Mouse (Mus musculus) CH12.LX (cell line): Measurements from ENCODE around the gene Dip2b. TPM values are rescaled to one million over a fixed set of nuclear protein-coding genes. Genes with fewer than 3 reads are reported as not detected.

Experiments
- DNase-seq: peaks from one replicate; pipeline ENCODE4 v3.0.0-alpha.2; 2013; ENCODE audit errors: extremely low read depth
- H3K27ac ChIP-seq: 2 replicates; pipeline ENCODE4 v1.5.1; 2012; ENCODE audit warnings: low read depth, mild to moderate bottlenecking, control low read depth, moderate library complexity; ENCODE audit not compliant: insufficient read depth
- H3K27me3 ChIP-seq: replicated peaks from 2 replicates; pipeline ENCODE3; 2012; ENCODE audit warnings: inconsistent platforms
- H3K36me3 ChIP-seq, 2 experiments: replicated peaks in 1 of 2; 2 replicates each; pipeline versions ENCODE3 to v1.6.1; 2012; ENCODE audit warnings: inconsistent platforms in 1 of 2, low read length in 1 of 2, mild to moderate bottlenecking in 1 of 2, mixed read lengths in 1 of 2, moderate library complexity in 1 of 2; ENCODE audit not compliant: control insufficient read depth in 1 of 2, insufficient read depth in 1 of 2
- H3K4me1 ChIP-seq, 2 experiments: 2 replicates each; pipeline ENCODE4 v1.6.1; 2012; ENCODE audit warnings: inconsistent platforms in 1 of 2, moderate library complexity in 1 of 2; ENCODE audit not compliant: insufficient read depth in 2 of 2, control insufficient read depth in 1 of 2
- H3K4me2 ChIP-seq: 2 replicates; pipeline ENCODE4 v1.6.1; 2012; ENCODE audit warnings: low read depth, mild to moderate bottlenecking, control low read depth; ENCODE audit not compliant: poor library complexity, insufficient read depth, severe bottlenecking
- H3K4me3 ChIP-seq, 3 experiments: fragments of 150-350 bp in 1 of 3; sonication (generic) in 1 of 3; replicated peaks in 1 of 3; 2 replicates each; pipeline versions ENCODE3 to v1.5.1; 2011 to 2012; ENCODE audit warnings: low read depth in 2 of 3, low read length in 2 of 3, mild to moderate bottlenecking in 2 of 3, moderate library complexity in 2 of 3, control low read depth in 1 of 3, improper control_type of control experiment in 1 of 3, inconsistent platforms in 1 of 3, mixed read lengths in 1 of 3; ENCODE audit not compliant: poor library complexity in 1 of 3
- H3K79me2 ChIP-seq: replicated peaks from 2 replicates; pipeline ENCODE4 v1.6.1; 2012; ENCODE audit warnings: mild to moderate bottlenecking, moderate library complexity; ENCODE audit not compliant: control insufficient read depth, poor library complexity, insufficient read depth, severe bottlenecking; ENCODE audit errors: extremely low read depth
- H3K9ac ChIP-seq: 2 replicates; pipeline ENCODE4 v1.6.1; 2012; ENCODE audit warnings: low read depth, mild to moderate bottlenecking, control low read depth, moderate library complexity; ENCODE audit not compliant: insufficient read depth
- H3K9me3 ChIP-seq: replicated peaks from 2 replicates; pipeline ENCODE3; 2012; ENCODE audit warnings: low read length, inconsistent platforms, mixed read lengths
- BHLHE40 ChIP-seq: IDR thresholded peaks from 2 replicates; pipeline ENCODE4 v1.6.1; 2011; ENCODE audit warnings: mild to moderate bottlenecking, low read depth, low read length, improper control_type of control experiment
- CHD2 ChIP-seq: IDR thresholded peaks from 2 replicates; pipeline ENCODE4 v1.6.1; 2011; ENCODE audit warnings: low read length, improper control_type of control experiment
- CTCF ChIP-seq, 2 experiments: IDR thresholded peaks in 1 of 2; conservative IDR thresholded peaks in 1 of 2; 2 replicates each; pipeline ENCODE4 v1.5.1; 2011 to 2012; ENCODE audit warnings: low read depth in 2 of 2, low read length in 2 of 2, improper control_type of control experiment in 1 of 2, inconsistent platforms in 1 of 2, mild to moderate bottlenecking in 1 of 2, moderate library complexity in 1 of 2
- E2F4 ChIP-seq: IDR thresholded peaks from 2 replicates; pipeline ENCODE4 v1.6.1; 2011; ENCODE audit warnings: low read depth, low read length, improper control_type of control experiment; ENCODE audit not compliant: insufficient replicate concordance
- ELF1 ChIP-seq: IDR thresholded peaks from 2 replicates; pipeline ENCODE4 v1.6.1; 2014; ENCODE audit warnings: low read depth, mild to moderate bottlenecking, inconsistent platforms, low read length, improper control_type of control experiment
- EP300 ChIP-seq: IDR thresholded peaks from 2 replicates; pipeline ENCODE4 v1.6.1; 2011; ENCODE audit warnings: low read length, improper control_type of control experiment
- ETS1 ChIP-seq: conservative IDR thresholded peaks from 2 replicates; pipeline ENCODE4 v1.6.1; 2012; ENCODE audit warnings: low read depth, mild to moderate bottlenecking, inconsistent platforms, low read length, improper control_type of control experiment, moderate library complexity
- GABPA ChIP-seq: IDR thresholded peaks from 2 replicates; pipeline ENCODE4 v1.6.1; 2012; ENCODE audit warnings: low read depth, low read length, improper control_type of control experiment, inconsistent platforms; ENCODE audit not compliant: insufficient replicate concordance
- IRF4 ChIP-seq: IDR thresholded peaks from 2 replicates; pipeline ENCODE4 v1.6.1; 2014; ENCODE audit warnings: low read depth, mild to moderate bottlenecking, inconsistent platforms, low read length, improper control_type of control experiment
- KAT2A ChIP-seq: IDR thresholded peaks from 2 replicates; pipeline ENCODE4 v1.6.1; 2012; ENCODE audit warnings: low read length, improper control_type of control experiment, inconsistent platforms; ENCODE audit not compliant: insufficient replicate concordance
- MAZ ChIP-seq: IDR thresholded peaks from 2 replicates; pipeline ENCODE4 v1.6.1; 2012; ENCODE audit warnings: low read depth, mild to moderate bottlenecking, inconsistent platforms, low read length, improper control_type of control experiment, moderate library complexity
- MEF2A ChIP-seq: IDR thresholded peaks from 2 replicates; pipeline ENCODE4 v1.6.1; 2014; ENCODE audit warnings: low read depth, mild to moderate bottlenecking, inconsistent platforms, low read length, improper control_type of control experiment, borderline replicate concordance
- MXI1 ChIP-seq: IDR thresholded peaks from 2 replicates; pipeline ENCODE4 v1.6.1; 2011; ENCODE audit warnings: mild to moderate bottlenecking, low read depth, low read length, improper control_type of control experiment
- MYC ChIP-seq: IDR thresholded peaks from 2 replicates; pipeline ENCODE4 v1.6.1; 2011; ENCODE audit warnings: low read depth, mild to moderate bottlenecking, improper control_type of control experiment, low read length
- NELFE ChIP-seq: IDR thresholded peaks from 2 replicates; pipeline ENCODE4 v1.6.1; 2011; ENCODE audit warnings: low read depth, low read length, improper control_type of control experiment
- NRF1 ChIP-seq: IDR thresholded peaks from 2 replicates; pipeline ENCODE4 v1.6.1; 2014; ENCODE audit warnings: low read depth, mild to moderate bottlenecking, inconsistent platforms, low read length, improper control_type of control experiment, moderate library complexity
- POLR2A ChIP-seq: IDR thresholded peaks from 2 replicates; pipeline ENCODE4 v1.6.1; 2011; ENCODE audit warnings: low read depth, mild to moderate bottlenecking, improper control_type of control experiment, low read length
- POLR2AphosphoS2 ChIP-seq: IDR thresholded peaks from 2 replicates; pipeline ENCODE4 v1.6.1; 2011; ENCODE audit warnings: low read depth, low read length, improper control_type of control experiment
- RAD21 ChIP-seq: IDR thresholded peaks from 2 replicates; pipeline ENCODE4 v1.6.1; 2011; ENCODE audit warnings: low read depth, mild to moderate bottlenecking, low read length, improper control_type of control experiment, moderate library complexity
- RCOR1 ChIP-seq: conservative IDR thresholded peaks from 2 replicates; pipeline ENCODE4 v1.6.1; 2012; ENCODE audit warnings: low read depth, mild to moderate bottlenecking, inconsistent platforms, low read length, improper control_type of control experiment
- SIN3A ChIP-seq: IDR thresholded peaks from 2 replicates; pipeline ENCODE4 v1.6.1; 2012; ENCODE audit warnings: low read length, improper control_type of control experiment, inconsistent platforms
- SMC3 ChIP-seq: IDR thresholded peaks from 2 replicates; pipeline ENCODE4 v1.6.1; 2011; ENCODE audit warnings: low read depth, low read length, improper control_type of control experiment
- TBP ChIP-seq: conservative IDR thresholded peaks from 2 replicates; pipeline ENCODE4 v1.6.1; 2011; ENCODE audit warnings: low read depth, low read length, improper control_type of control experiment
- TCF12 ChIP-seq: IDR thresholded peaks from 2 replicates; pipeline ENCODE4 v1.6.1; 2014; ENCODE audit warnings: low read depth, mild to moderate bottlenecking, inconsistent platforms, low read length, improper control_type of control experiment
- UBTF ChIP-seq: IDR thresholded peaks from 2 replicates; pipeline ENCODE4 v1.6.1; 2012; ENCODE audit warnings: low read depth, mild to moderate bottlenecking, inconsistent platforms, low read length, improper control_type of control experiment, moderate library complexity
- USF1 ChIP-seq: IDR thresholded peaks from 2 replicates; pipeline ENCODE4 v1.6.1; 2014; ENCODE audit warnings: low read depth, mild to moderate bottlenecking, inconsistent platforms, low read length, improper control_type of control experiment
- ZC3H11A ChIP-seq: IDR thresholded peaks from 2 replicates; pipeline ENCODE4 v1.6.1; 2012; ENCODE audit warnings: low read depth, mild to moderate bottlenecking, inconsistent platforms, low read length, improper control_type of control experiment
- ZMIZ1 ChIP-seq: IDR thresholded peaks from 2 replicates; pipeline ENCODE4 v1.6.1; 2012; ENCODE audit warnings: low read depth, mild to moderate bottlenecking, inconsistent platforms, low read length, improper control_type of control experiment
- ZNF384 ChIP-seq: IDR thresholded peaks from 2 replicates; pipeline ENCODE4 v1.6.1; 2012; ENCODE audit warnings: low read depth, low read length, improper control_type of control experiment, inconsistent platforms
- dilution Hi-C: fragments of 300-500 bp; cut with MboI; formaldehyde crosslinking; loops from 2 replicates; pipeline ENCODE4 v1.14.3; 2020; ENCODE audit warnings: low sequenced_read_pairs; ENCODE audit not compliant: extremely low pct_unique_long_range_greater_than_20kb, extremely low pct_ligation_motif_present
- in situ Hi-C: fragments of 300-500 bp; cut with MboI; formaldehyde crosslinking; loops from 3 replicates; pipeline ENCODE4 v1.14.3; 2019; ENCODE audit warnings: low sequenced_read_pairs, low pct_ligation_motif_present, low pct_unique_long_range_greater_than_20kb, mixed read lengths
- polyA plus RNA-seq: library from polyadenylated mRNA; unstranded; fragments of >175 nt; gene quantifications from 2 replicates; pipeline ENCODE4 v1.2.1, GENCODE M21; 2012; ENCODE audit warnings: low read depth; ENCODE audit not compliant: insufficient read length
- total RNA-seq, 2 experiments: library from RNA; depleted of rRNA; stranded (reverse); fragments of 300-350 nt in 1 of 2; fragments of >200 nt in 1 of 2; gene quantifications; 2 replicates each; pipeline ENCODE4 v1.2.3; 2012 to 2014

The Dip2b gene
- total and polyA plus RNA-seq, 3 experiments = 15.7 to 18.2 (median 16.7) TPM

GRCm38 (mm10) chr15:100059626-100060311, 21.3 kb downstream of the Dip2b start:
- in situ Hi-C loops = no loop called here
- H3K36me3 ChIP-seq = peaks cover 0 to 15% of the 10 kb centered on the region in 2 experiments
- TF ChIP-seq ELF1 (0 out of 2 replicates have a peak, but pooled peaks have one; percentile 22), IRF4 (peak; percentile 33; the same call in 1 of the 2 replicates), SIN3A (no peak)

GRCm38 (mm10) chr15:100060513-100061140, 22.2 kb downstream of the Dip2b start:
- Histone ChIP-seq H3K27ac (peak overlapping the region; percentile 95), H3K79me2 (peaks cover 10% of the 10 kb centered on the region), H3K27me3 (no peaks in the 10 kb centered on the region), H3K4me3 (peak overlapping the region in 1 of 3 experiments; percentile 57), H3K36me3 (peaks cover 1 to 11% of the 10 kb centered on the region in 2 experiments), H3K9me3 (no peaks in the 10 kb centered on the region), H3K4me1 (peaks cover 38 to 85% of the 10 kb centered on the region in 2 experiments), H3K4me2 (peak overlapping the region; percentile 52), H3K9ac (no peak overlapping the region)
- dilution Hi-C loops = no loop called here
- peak; percentile 98 for DNase-seq
- in situ Hi-C loops = no loop called here
- TF ChIP-seq MEF2A (peak; percentile 71), RAD21 (no peak; the same call in none of the 2 replicates), SMC3 (no peak), CTCF (conservative IDR thresholded peaks at IDR 0.05 in 1 of 2, IDR thresholded peaks at IDR 0.05 in 1 of 2; ENCODE audit: low read depth in 2 of 2, low read length in 2 of 2) (no peak), IRF4 (peak; percentile 95), TBP (0 out of 2 replicates have a peak, but pooled peaks have one; percentile 12), NRF1 (no peak), BHLHE40 (peak; percentile 94), GABPA (no peak), POLR2AphosphoS2 (no peak), ZC3H11A (no peak), EP300 (peak; percentile 80), KAT2A (0 out of 2 replicates have a peak, but pooled peaks have one; percentile 15), MYC (peak; percentile 85), ELF1 (no peak), ZMIZ1 (no peak), UBTF (no peak), NELFE (0 out of 2 replicates have a peak, but pooled peaks have one; percentile 30), ETS1 (peak; percentile 93), TCF12 (peak; percentile 62; the same call in 1 of the 2 replicates), E2F4 (no peak), SIN3A (peak; percentile 94), RCOR1 (peak; percentile 78), USF1 (no peak), MAZ (no peak), POLR2A (no peak), MXI1 (peak; percentile 54; the same call in 1 of the 2 replicates), ZNF384 (peak; percentile 90), CHD2 (peak; percentile 67; the same call in 1 of the 2 replicates)

More at GRCm38 (mm10) chr15:100059626-100060311, 21.3 kb downstream of the Dip2b start:
- H3K27ac ChIP-seq = peak overlapping the region; percentile 87; the same call in 1 of the 2 replicates
- peak overlapping the region; percentile 34 for H3K4me2 ChIP-seq
- H3K9ac ChIP-seq = no peak overlapping the region; the same call in 1 of the 2 replicates
- H3K9me3 ChIP-seq = no peaks in the 10 kb centered on the region
- no peak overlapping the region for H3K4me3 ChIP-seq
- peaks cover 37 to 84% of the 10 kb centered on the region in 2 experiments for H3K4me1 ChIP-seq
- DNase-seq = no peak
- dilution Hi-C loops = no loop called here
- peaks cover 15% of the 10 kb centered on the region for H3K79me2 ChIP-seq
- no peaks in the 10 kb centered on the region for H3K27me3 ChIP-seq
